Mouse (Mus musculus): ENCODE data around the gene Fras1. TPM values are rescaled to one million over a fixed set of nuclear protein-coding genes. Genes with fewer than 3 reads are reported as not detected.

Gene Fras1
- total and polyA plus RNA-seq, 2 experiments from 2014 or later, result 2.2 to 6.2 TPM

GRCm38 (mm10) chr5:96802185-96802584, 428.4 kb downstream of the Fras1 start:
- Histone ChIP-seq H3K36me3 (ENCODE audit: insufficient read depth) (no peaks in the 10 kb centered on the region), H3K9me3 (ENCODE audit: low read length) (no peaks in the 10 kb centered on the region), H3K4me1 (ENCODE audit: insufficient read depth) (no peaks in the 10 kb centered on the region), H3K4me3 (ENCODE audit: low read depth, low read length) (no peak overlapping the region), H3K27me3 (ENCODE audit: insufficient read depth, low read length) (no peaks in the 10 kb centered on the region), H3K9ac (no peak overlapping the region), H3K4me2 (ENCODE audit: low read depth) (no peak overlapping the region), H3K27ac (ENCODE audit: low read depth, low read length) (no peak overlapping the region)
- TF ChIP-seq CTCF (IDR thresholded peaks at IDR 0.05; ENCODE audit: low read depth), result no peak
- ATAC-seq (no peak), DNase-seq (no peak)
- WGBS, result 19% methylated on average over 7 of the region's 7 CpGs

DNA sequence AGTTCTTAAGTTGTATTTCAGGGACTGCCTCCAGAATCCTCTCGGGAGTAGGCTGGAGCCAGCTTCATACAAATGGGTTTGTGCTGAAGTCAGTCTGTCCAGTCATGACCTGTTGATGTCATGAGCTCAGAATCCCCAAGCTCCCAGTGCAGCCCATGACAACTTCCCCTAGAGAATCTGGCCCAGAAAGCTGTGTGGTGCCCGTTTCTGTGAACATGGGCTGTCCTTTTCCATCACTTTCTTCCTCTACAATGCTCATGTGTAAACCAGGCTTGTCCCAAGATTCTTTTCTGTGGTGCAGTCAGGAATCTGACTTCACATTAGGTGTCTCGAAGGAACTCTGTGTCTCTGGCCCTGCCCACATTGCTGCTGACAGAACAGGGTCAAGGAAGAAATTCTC, 429.3 kb downstream of the Fras1 start:
- Histone ChIP-seq H3K27me3 (ENCODE audit: insufficient read depth, low read length) (no peaks in the 10 kb centered on the region), H3K27ac (ENCODE audit: low read depth, low read length) (no peak overlapping the region), H3K4me3 (ENCODE audit: low read depth, low read length) (no peak overlapping the region), H3K36me3 (ENCODE audit: insufficient read depth) (no peaks in the 10 kb centered on the region), H3K9ac (no peak overlapping the region), H3K4me1 (ENCODE audit: insufficient read depth) (no peaks in the 10 kb centered on the region), H3K4me2 (ENCODE audit: low read depth) (no peak overlapping the region), H3K9me3 (ENCODE audit: low read length) (no peaks in the 10 kb centered on the region)
- TF ChIP-seq CTCF (IDR thresholded peaks at IDR 0.05; ENCODE audit: low read depth), result no peak
- 50% methylated on average over 3 of the region's 3 CpGs for WGBS
- no peak for ATAC-seq
- DNase-seq, result no peak

DNA sequence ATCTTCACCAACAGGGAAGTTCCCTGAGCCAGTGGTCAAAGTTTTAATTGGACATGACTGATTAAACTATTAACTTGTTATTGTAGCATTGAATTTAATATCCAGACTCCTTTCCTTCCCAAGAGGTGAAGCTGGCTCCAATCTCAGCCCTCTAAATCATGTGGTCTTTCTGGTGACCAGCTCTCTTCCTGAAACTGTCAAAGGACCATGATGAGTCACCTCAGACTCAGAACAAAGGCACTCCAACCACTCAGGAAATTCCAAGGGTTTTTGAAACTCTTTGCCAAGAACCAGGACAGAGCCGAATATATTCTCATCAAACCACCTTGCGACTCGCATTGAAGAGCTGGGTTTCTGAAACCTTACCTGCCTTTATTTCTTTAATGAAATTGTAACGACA, 430.5 kb downstream of the Fras1 start:
- H3K27ac ChIP-seq (ENCODE audit: low read depth, low read length), result no peak overlapping the region
- no peak overlapping the region for H3K9ac ChIP-seq
- 86% methylated on average over 4 of the region's 4 CpGs for WGBS
- ATAC-seq (no peak), DNase-seq (no peak)
- H3K4me1 ChIP-seq (ENCODE audit: insufficient read depth), result no peaks in the 10 kb centered on the region
- no peaks in the 10 kb centered on the region for H3K27me3 ChIP-seq (ENCODE audit: insufficient read depth, low read length)
- no peak overlapping the region for H3K4me2 ChIP-seq (ENCODE audit: low read depth)
- H3K4me3 ChIP-seq (ENCODE audit: low read depth, low read length), result no peak overlapping the region
- H3K36me3 ChIP-seq (ENCODE audit: insufficient read depth), result no peaks in the 10 kb centered on the region
- no peak for TF ChIP-seq CTCF (IDR thresholded peaks at IDR 0.05; ENCODE audit: low read depth)
- H3K9me3 ChIP-seq (ENCODE audit: low read length), result no peaks in the 10 kb centered on the region

GRCm38 (mm10) chr5:96804813-96805212, 431.1 kb downstream of the Fras1 start:
- whole genome bisulfite sequencing, result 87% methylated on average over 3 of the region's 3 CpGs
- Histone ChIP-seq H3K36me3 (ENCODE audit: insufficient read depth) (no peaks in the 10 kb centered on the region), H3K4me2 (ENCODE audit: low read depth) (no peak overlapping the region), H3K27ac (ENCODE audit: low read depth, low read length) (no peak overlapping the region), H3K9ac (no peak overlapping the region), H3K9me3 (ENCODE audit: low read length) (no peaks in the 10 kb centered on the region), H3K4me3 (ENCODE audit: low read depth, low read length) (no peak overlapping the region), H3K27me3 (ENCODE audit: insufficient read depth, low read length) (no peaks in the 10 kb centered on the region), H3K4me1 (ENCODE audit: insufficient read depth) (no peaks in the 10 kb centered on the region)
- no peak for ATAC-seq
- DNase-seq, result no peak
- no peak for TF ChIP-seq CTCF (IDR thresholded peaks at IDR 0.05; ENCODE audit: low read depth)

GRCm38 (mm10) chr5:96810620-96811019, 436.9 kb downstream of the Fras1 start:
- DNase-seq (no peak), ATAC-seq (no peak)
- Histone ChIP-seq H3K27ac (ENCODE audit: low read depth, low read length) (no peak overlapping the region), H3K4me1 (ENCODE audit: insufficient read depth) (no peaks in the 10 kb centered on the region), H3K9me3 (ENCODE audit: low read length) (no peaks in the 10 kb centered on the region), H3K27me3 (ENCODE audit: insufficient read depth, low read length) (no peaks in the 10 kb centered on the region), H3K9ac (no peak overlapping the region), H3K4me3 (ENCODE audit: low read depth, low read length) (no peak overlapping the region), H3K36me3 (ENCODE audit: insufficient read depth) (no peaks in the 10 kb centered on the region), H3K4me2 (ENCODE audit: low read depth) (no peak overlapping the region)
- no peak for TF ChIP-seq CTCF (IDR thresholded peaks at IDR 0.05; ENCODE audit: low read depth)
- WGBS, result 59% methylated on average over 4 of the region's 4 CpGs

- no peaks in the 10 kb centered on the region for H3K36me3 ChIP-seq (ENCODE audit: insufficient read depth)
- no peak for TF ChIP-seq CTCF (IDR thresholded peaks at IDR 0.05; ENCODE audit: low read depth)
- H3K9ac ChIP-seq, result no peak overlapping the region
- no peaks in the 10 kb centered on the region for H3K27me3 ChIP-seq (ENCODE audit: insufficient read depth, low read length)
- H3K9me3 ChIP-seq (ENCODE audit: low read length), result no peaks in the 10 kb centered on the region
- H3K4me3 ChIP-seq (ENCODE audit: low read depth, low read length), result no peak overlapping the region
- no peaks in the 10 kb centered on the region for H3K4me1 ChIP-seq (ENCODE audit: insufficient read depth)
- H3K4me2 ChIP-seq (ENCODE audit: low read depth), result no peak overlapping the region
- WGBS, result 90% methylated on average over 13 of the region's 13 CpGs
- DNase-seq (no peak), ATAC-seq (no peak)
- no peak overlapping the region for H3K27ac ChIP-seq (ENCODE audit: low read depth, low read length)
These were observed 451.1 kb downstream of the Fras1 start for GRCm38 (mm10) chr5:96824769-96825327.

DNA sequence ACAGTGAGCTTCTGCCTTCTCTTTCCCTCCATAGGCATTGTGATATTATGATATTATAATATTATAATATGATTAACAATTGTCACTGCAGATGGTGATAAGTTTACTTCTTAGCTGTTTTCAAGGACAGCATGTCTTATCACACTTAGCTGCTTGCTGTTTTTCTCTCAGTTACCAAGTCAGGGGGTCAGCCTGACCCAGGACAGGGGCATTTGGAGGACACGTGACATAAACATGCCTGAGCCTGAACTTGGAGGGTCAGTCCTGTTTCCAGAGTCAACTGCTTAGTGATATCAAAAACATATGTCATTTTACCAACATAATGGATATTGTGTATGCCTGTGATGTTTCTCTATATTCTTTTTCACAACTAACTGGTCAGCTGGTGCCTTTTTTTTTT, 453.4 kb downstream of the Fras1 start:
- H3K36me3 ChIP-seq (ENCODE audit: insufficient read depth), result no peaks in the 10 kb centered on the region
- no peak overlapping the region for H3K27ac ChIP-seq (ENCODE audit: low read depth, low read length)
- WGBS, result 88% methylated on average over 1 of the region's 1 CpGs
- DNase-seq, result no peak
- no peak for TF ChIP-seq CTCF (IDR thresholded peaks at IDR 0.05; ENCODE audit: low read depth)
- H3K4me2 ChIP-seq (ENCODE audit: low read depth), result no peak overlapping the region
- no peaks in the 10 kb centered on the region for H3K27me3 ChIP-seq (ENCODE audit: insufficient read depth, low read length)
- no peaks in the 10 kb centered on the region for H3K9me3 ChIP-seq (ENCODE audit: low read length)
- H3K4me3 ChIP-seq (ENCODE audit: low read depth, low read length), result no peak overlapping the region
- H3K4me1 ChIP-seq (ENCODE audit: insufficient read depth), result no peaks in the 10 kb centered on the region
- no peak overlapping the region for H3K9ac ChIP-seq
- ATAC-seq, result no peak

Other genes starting within 250 kb of the Fras1 start
- 22.6 and 24.0 TPM in 2 replicates for gene Cnot6l, start 209.8 kb upstream of the Fras1 start, total RNA-seq (2014; rRNA removed)
- gene Cnot6l, start 209.8 kb upstream of the Fras1 start, polyA plus RNA-seq (2015; fragmentation: Nextera tagmentation; extraction: Ambion mirVana), result 8.3 and 16.2 TPM in 2 replicates
- 14.8 and 21.8 TPM in 2 replicates for gene Mrpl1, start 164.5 kb upstream of the Fras1 start, total RNA-seq (2014; rRNA removed)
- gene Mrpl1, start 164.5 kb upstream of the Fras1 start, polyA plus RNA-seq (2015; fragmentation: Nextera tagmentation; extraction: Ambion mirVana), result 10.9 and 11.8 TPM in 2 replicates

Data from forebrain, postnatal 0 days (tissue).